Mouse (Mus musculus) forebrain, embryonic 10.5 days (tissue): ENCODE measurements at regions not wholly inside any gene's neighbourhood (a gene's known extent, or its start where the extent isn't known, plus 50 kb on each side); places are given as distances from the start of the nearest gene placed in this dataset.

Experiments
- DNase-seq: peaks from one replicate; pipeline ENCODE4 v3.0.0-alpha.2; 2017; ENCODE audit warnings: low spot score; ENCODE audit errors: extremely low spot score
- H3K27ac ChIP-seq: fragments of 300-500 bp; sonication (generic); 2 replicates; pipeline ENCODE4 v1.5.1; 2016; ENCODE audit warnings: mild to moderate bottlenecking
- H3K27me3 ChIP-seq: fragments of 300-500 bp; sonication (generic); 2 replicates; pipeline ENCODE4 v1.6.1; 2016; ENCODE audit warnings: mild to moderate bottlenecking; ENCODE audit not compliant: poor library complexity, severe bottlenecking
- H3K36me3 ChIP-seq: fragments of 300-500 bp; sonication (generic); replicated peaks from 2 replicates; pipeline ENCODE4 v1.6.1; 2016; ENCODE audit warnings: mild to moderate bottlenecking, moderate library complexity
- H3K4me1 ChIP-seq: fragments of 300-500 bp; sonication (generic); 2 replicates; pipeline ENCODE4 v1.6.1; 2016
- H3K4me3 ChIP-seq: fragments of 300-500 bp; sonication (generic); 2 replicates; pipeline ENCODE4 v1.5.1; 2016; ENCODE audit warnings: mild to moderate bottlenecking, moderate library complexity
- H3K9me3 ChIP-seq: fragments of 300-500 bp; sonication (generic); 2 replicates; pipeline ENCODE4 v1.6.1; 2016; ENCODE audit warnings: mild to moderate bottlenecking, moderate library complexity
- WGBS: fragments of 180-500 bp; shearing (Covaris S2); methylation state at CpG from one replicate; pipeline ENCODE4 v1.1.7; 2016; 5-methylcytosine and 5-hydroxymethylcytosine counted together

- no peak overlapping the region for H3K27ac ChIP-seq
- H3K9me3 ChIP-seq = no peaks in the 10 kb centered on the region
- WGBS = 91% methylated on average over 11 of the region's 11 CpGs
Measured at GRCm38 (mm10) chr6:94924338-94925039, 192.6 kb upstream of the Kbtbd8 start.

GRCm38 (mm10) chr6:94921741-94922140, 195.3 kb upstream of the Kbtbd8 start:
- Histone ChIP-seq H3K9me3 (no peaks in the 10 kb centered on the region), H3K4me1 (no peaks in the 10 kb centered on the region), H3K4me3 (no peak overlapping the region), H3K27me3 (no peaks in the 10 kb centered on the region), H3K36me3 (no peaks in the 10 kb centered on the region), H3K27ac (no peak overlapping the region)
- whole genome bisulfite sequencing = 86% methylated on average over 2 of the region's 2 CpGs
- DNase-seq = no peak

More at GRCm38 (mm10) chr6:94924338-94925039, 192.6 kb upstream of the Kbtbd8 start:
- Histone ChIP-seq H3K27me3 (no peaks in the 10 kb centered on the region), H3K4me3 (no peak overlapping the region), H3K4me1 (no peaks in the 10 kb centered on the region), H3K36me3 (no peaks in the 10 kb centered on the region)
- no peak for DNase-seq

- H3K4me1 ChIP-seq = peaks cover 7% of the 10 kb centered on the region; the same call in 1 of the 2 replicates
- DNase-seq = no peak
- 92% methylated on average over 2 of the region's 2 CpGs for WGBS
- H3K36me3 ChIP-seq = no peaks in the 10 kb centered on the region
- H3K4me3 ChIP-seq = no peak overlapping the region
- H3K9me3 ChIP-seq = no peaks in the 10 kb centered on the region
- H3K27ac ChIP-seq = no peak overlapping the region
- H3K27me3 ChIP-seq = no peaks in the 10 kb centered on the region
Measured at GRCm38 (mm10) chr6:94920770-94921169, 196.3 kb upstream of the Kbtbd8 start.

- DNase-seq = no peak
- Histone ChIP-seq H3K27ac (no peak overlapping the region), H3K27me3 (no peaks in the 10 kb centered on the region), H3K4me1 (peaks cover 7% of the 10 kb centered on the region; the same call in 1 of the 2 replicates), H3K36me3 (no peaks in the 10 kb centered on the region), H3K4me3 (no peak overlapping the region), H3K9me3 (no peaks in the 10 kb centered on the region)
- WGBS = 87% methylated on average over 5 of the region's 5 CpGs
Measured at GRCm38 (mm10) chr6:94919194-94919743, 197.8 kb upstream of the Kbtbd8 start.

GRCm38 (mm10) chr6:94915842-94916620, 201.0 kb upstream of the Kbtbd8 start:
- Histone ChIP-seq H3K27ac (no peak overlapping the region), H3K4me1 (peaks cover 17% of the 10 kb centered on the region), H3K36me3 (no peaks in the 10 kb centered on the region), H3K9me3 (no peaks in the 10 kb centered on the region), H3K4me3 (no peak overlapping the region), H3K27me3 (no peaks in the 10 kb centered on the region)
- no peak for DNase-seq
- WGBS = 82% methylated on average over 8 of the region's 8 CpGs

- H3K36me3 ChIP-seq = no peaks in the 10 kb centered on the region
- 72% methylated on average over 3 of the region's 3 CpGs for WGBS
- no peaks in the 10 kb centered on the region for H3K27me3 ChIP-seq
- H3K27ac ChIP-seq = peak overlapping the region; percentile 69
- peaks cover 18% of the 10 kb centered on the region for H3K4me1 ChIP-seq
- H3K4me3 ChIP-seq = no peak overlapping the region
- H3K9me3 ChIP-seq = no peaks in the 10 kb centered on the region
- DNase-seq = no peak
Measured at GRCm38 (mm10) chr6:94911836-94912235, 205.2 kb upstream of the Kbtbd8 start.

- WGBS = 62% methylated on average over 9 of the region's 9 CpGs
- Histone ChIP-seq H3K36me3 (no peaks in the 10 kb centered on the region), H3K9me3 (no peaks in the 10 kb centered on the region), H3K27me3 (no peaks in the 10 kb centered on the region), H3K4me3 (no peak overlapping the region), H3K4me1 (peaks cover 16% of the 10 kb centered on the region), H3K27ac (peak overlapping the region; percentile 69; the same call in 1 of the 2 replicates)
- peak; percentile 26 for DNase-seq
Measured at GRCm38 (mm10) chr6:94911374-94911773, 205.7 kb upstream of the Kbtbd8 start.

- peaks cover 5% of the 10 kb centered on the region; the same call in 1 of the 2 replicates for H3K4me1 ChIP-seq
- H3K9me3 ChIP-seq = no peaks in the 10 kb centered on the region
- H3K36me3 ChIP-seq = no peaks in the 10 kb centered on the region
- H3K27me3 ChIP-seq = no peaks in the 10 kb centered on the region
- no peak overlapping the region for H3K4me3 ChIP-seq
- DNase-seq = no peak
- WGBS = 92% methylated on average over 4 of the region's 4 CpGs
- no peak overlapping the region for H3K27ac ChIP-seq
Measured at GRCm38 (mm10) chr6:94900862-94901261, 200.9 kb upstream of the Lrig1 start.

GRCm38 (mm10) chr6:94898881-94899280, 198.9 kb upstream of the Lrig1 start:
- Histone ChIP-seq H3K27me3 (no peaks in the 10 kb centered on the region), H3K36me3 (no peaks in the 10 kb centered on the region), H3K4me1 (peaks cover 5% of the 10 kb centered on the region; the same call in 1 of the 2 replicates), H3K9me3 (no peaks in the 10 kb centered on the region), H3K27ac (no peak overlapping the region), H3K4me3 (no peak overlapping the region)
- WGBS = 91% methylated on average over 9 of the region's 9 CpGs
- no peak for DNase-seq

- no peak overlapping the region for H3K4me3 ChIP-seq
- no peaks in the 10 kb centered on the region for H3K4me1 ChIP-seq
- no peaks in the 10 kb centered on the region for H3K36me3 ChIP-seq
- DNase-seq = no peak
- H3K9me3 ChIP-seq = no peaks in the 10 kb centered on the region
- WGBS = 73% methylated on average over 3 of the region's 3 CpGs
- no peaks in the 10 kb centered on the region for H3K27me3 ChIP-seq
- no peak overlapping the region for H3K27ac ChIP-seq
Measured at GRCm38 (mm10) chr6:94890165-94890564, 190.2 kb upstream of the Lrig1 start.

GRCm38 (mm10) chr6:94889271-94889670, 189.3 kb upstream of the Lrig1 start:
- 90% methylated on average over 10 of the region's 10 CpGs for WGBS
- no peak overlapping the region for H3K27ac ChIP-seq
- DNase-seq = no peak

GRCm38 (mm10) chr6:94881139-94881538, 181.2 kb upstream of the Lrig1 start:
- Histone ChIP-seq H3K9me3 (no peaks in the 10 kb centered on the region), H3K27ac (no peak overlapping the region), H3K27me3 (no peaks in the 10 kb centered on the region), H3K36me3 (no peaks in the 10 kb centered on the region), H3K4me3 (no peak overlapping the region), H3K4me1 (no peaks in the 10 kb centered on the region)
- 90% methylated on average over 10 of the region's 10 CpGs for WGBS
- DNase-seq = no peak

More at GRCm38 (mm10) chr6:94889271-94889670, 189.3 kb upstream of the Lrig1 start:
- Histone ChIP-seq H3K4me3 (no peak overlapping the region), H3K4me1 (no peaks in the 10 kb centered on the region), H3K36me3 (no peaks in the 10 kb centered on the region), H3K9me3 (no peaks in the 10 kb centered on the region), H3K27me3 (no peaks in the 10 kb centered on the region)

- 82% methylated on average over 5 of the region's 5 CpGs for WGBS
Measured at GRCm38 (mm10) chr6:94875841-94876240, 175.9 kb upstream of the Lrig1 start.

More at GRCm38 (mm10) chr6:94875841-94876240, 175.9 kb upstream of the Lrig1 start:
- H3K4me3 ChIP-seq = no peak overlapping the region
- H3K36me3 ChIP-seq = no peaks in the 10 kb centered on the region
- no peak for DNase-seq
- no peak overlapping the region for H3K27ac ChIP-seq
- H3K27me3 ChIP-seq = no peaks in the 10 kb centered on the region
- H3K4me1 ChIP-seq = peaks cover 7% of the 10 kb centered on the region
- H3K9me3 ChIP-seq = no peaks in the 10 kb centered on the region
